Mouse (Mus musculus) adrenal gland, adult 8-10 months (tissue): ENCODE measurements around the gene Myo7a. TPM values are rescaled to one million over a fixed set of nuclear protein-coding genes. Genes with fewer than 3 reads are reported as not detected.

Experiments
- DNase-seq: peaks from one replicate; pipeline ENCODE4 v3.0.0; 2022
- total RNA-seq, 4 experiments: library from RNA; stranded (reverse); gene quantifications; 2 replicates each; pipeline ENCODE4 v1.2.4; 2022

Myo7a gene
- total RNA-seq, 4 experiments from 2014 or later: 160 to 412 (median 278) TPM

GRCm38 (mm10) chr7:98142247-98142646 lies 22.9 kb upstream of the Myo7a start:
- DNase-seq: no peak

DNA sequence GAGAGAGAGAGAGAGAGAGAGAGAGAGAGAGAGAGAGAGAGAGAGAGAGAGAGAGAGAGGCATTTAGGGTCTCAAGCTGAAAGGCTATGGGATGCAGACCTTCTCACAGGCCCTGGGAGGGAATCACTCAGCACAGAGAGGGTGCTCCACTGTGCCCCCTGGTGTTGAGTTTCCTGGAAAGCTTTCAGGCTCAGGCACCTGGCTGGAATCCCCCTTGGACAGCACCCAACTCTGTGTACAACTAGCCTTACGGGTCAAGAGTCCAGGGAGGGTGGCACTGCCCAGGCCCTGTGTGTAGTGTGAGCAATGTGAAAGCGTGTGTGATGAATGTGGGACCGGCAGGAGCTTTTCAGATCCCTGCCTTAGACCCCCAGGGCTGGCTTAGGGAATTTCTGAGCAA lies 21.9 kb upstream of the Myo7a start:
- DNase-seq: no peak

DNA sequence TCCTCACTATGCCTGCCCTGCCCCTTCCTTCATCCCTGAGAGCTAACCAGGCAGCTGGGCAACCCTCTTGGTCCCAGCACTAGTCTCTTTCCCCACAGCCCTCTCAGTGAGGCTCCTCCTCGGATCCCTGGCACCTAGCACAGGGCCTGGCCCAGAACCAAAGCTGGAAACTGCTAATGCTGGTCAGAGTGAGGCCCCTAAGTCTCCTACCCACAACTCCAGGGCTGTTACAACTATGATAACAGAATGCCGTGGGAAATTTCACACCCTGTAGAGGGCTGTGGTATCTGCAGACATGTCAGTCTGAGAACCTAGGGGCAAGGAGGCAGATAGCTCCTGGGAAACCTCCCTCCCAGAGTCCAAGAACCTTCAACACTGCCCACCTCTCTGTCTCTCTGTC lies 21.3 kb upstream of the Myo7a start:
- no peak for DNase-seq

DNA sequence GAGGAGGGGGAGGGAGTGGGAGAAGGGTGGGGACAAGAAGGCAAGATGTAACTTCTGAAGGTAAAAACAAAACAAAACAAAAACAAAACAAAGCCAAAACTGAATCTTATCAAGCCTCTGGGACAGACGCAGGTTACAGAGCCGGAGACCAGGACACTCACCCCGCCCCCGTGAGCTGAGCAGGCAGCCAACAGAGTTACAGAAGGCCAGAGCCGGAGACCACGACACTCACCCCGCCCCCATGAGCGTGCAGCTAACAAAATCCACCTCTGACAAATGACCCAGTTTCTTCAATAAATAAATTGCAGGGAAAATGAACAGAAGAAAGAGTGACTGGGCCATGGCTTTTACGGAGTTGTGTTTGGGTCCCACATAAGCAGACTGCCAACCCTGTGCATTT lies 19.9 kb upstream of the Myo7a start:
- no peak for DNase-seq

- DNase-seq: no peak
Measured at GRCm38 (mm10) chr7:98137995-98138394, 18.7 kb upstream of the Myo7a start.

- DNase-seq: no peak
Measured at GRCm38 (mm10) chr7:98137583-98137982, 18.3 kb upstream of the Myo7a start.

DNA sequence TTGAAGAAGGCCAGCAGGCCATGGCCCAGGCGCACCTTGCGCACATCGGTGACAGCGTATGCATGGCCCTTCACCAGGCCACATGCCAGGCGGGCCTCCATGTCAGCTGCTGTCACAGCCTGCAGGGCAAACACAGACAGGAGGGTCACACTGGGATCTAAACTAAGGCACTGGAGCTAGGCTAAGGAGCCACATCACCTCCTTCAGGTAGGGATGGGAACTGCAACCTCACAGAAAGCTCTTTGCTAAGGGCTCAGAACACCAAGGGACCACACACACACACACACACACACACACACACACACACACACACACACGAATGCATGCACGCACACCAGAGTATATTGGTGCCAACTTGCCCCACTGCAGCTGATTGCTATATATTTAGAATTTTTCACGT lies 12.4 kb upstream of the Myo7a start:
- no peak for DNase-seq

DNA sequence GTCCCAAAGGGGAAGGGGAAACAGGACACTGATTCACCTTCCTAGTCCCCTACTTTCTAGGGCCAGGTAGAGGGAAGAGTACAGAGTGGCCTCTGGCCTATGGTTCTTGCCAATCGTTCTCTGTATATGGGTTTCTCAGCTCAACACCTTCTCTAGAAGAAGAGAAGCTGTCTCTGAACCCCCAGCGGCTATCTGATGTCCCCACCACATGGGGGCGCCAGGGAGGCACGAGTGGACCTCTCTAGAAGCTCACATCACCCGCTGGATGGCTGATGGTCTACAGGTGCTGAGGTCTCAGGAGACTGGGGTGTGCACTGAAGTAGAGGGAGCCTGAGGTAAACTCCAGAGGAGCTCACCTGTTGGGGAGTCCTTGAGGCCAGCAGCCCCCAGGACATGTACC lies 6.1 kb upstream of the Myo7a start:
- DNase-seq: no peak

DNA sequence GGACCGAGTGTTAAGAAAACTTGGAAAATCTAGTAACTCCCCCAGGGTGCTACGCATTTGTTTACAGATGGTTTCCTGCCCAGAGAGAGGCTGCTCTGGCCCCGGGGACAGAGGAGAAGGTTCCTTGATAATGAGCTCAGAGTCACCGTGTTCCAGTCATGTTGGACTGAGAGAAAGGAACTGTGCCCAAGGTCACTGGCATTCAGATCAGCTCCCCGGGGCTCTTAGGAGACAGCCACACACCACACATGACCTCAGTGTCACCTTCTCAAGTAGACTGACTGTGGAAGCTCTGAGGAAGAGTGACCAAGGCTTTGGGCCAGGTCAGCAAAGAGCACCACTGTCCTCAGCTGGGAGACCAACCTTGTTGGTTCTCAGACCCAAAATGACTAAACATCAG lies 5.4 kb upstream of the Myo7a start:
- no peak for DNase-seq

- no peak for DNase-seq
Measured at GRCm38 (mm10) chr7:98121673-98122072, 2.3 kb upstream of the Myo7a start.

DNA sequence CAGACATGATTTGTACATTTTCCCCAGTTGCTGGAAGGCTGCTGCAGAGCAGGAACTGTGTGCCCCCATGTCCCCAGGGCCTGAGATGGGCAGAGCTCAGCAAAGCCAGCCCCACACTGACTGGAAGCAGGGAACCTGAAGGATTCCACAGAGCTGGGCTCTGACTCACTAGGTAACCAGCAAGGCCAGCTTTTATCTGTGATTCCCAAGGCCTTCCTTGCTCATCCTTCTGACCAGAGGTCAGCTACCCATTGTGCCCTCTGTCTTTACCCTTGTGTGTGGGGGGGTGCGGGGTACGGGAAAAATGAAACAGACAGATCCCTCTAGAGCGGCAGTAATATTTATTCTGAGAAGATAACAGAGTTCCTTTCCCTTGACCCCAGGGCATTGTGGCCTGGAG lies 1.9 kb upstream of the Myo7a start:
- peak; percentile 82 for DNase-seq

- DNase-seq: peak; percentile 63
Measured at GRCm38 (mm10) chr7:98120325-98120724, 1.0 kb upstream of the Myo7a start.

GRCm38 (mm10) chr7:98119961-98120232 lies 573 bp upstream of the Myo7a start:
- no peak for DNase-seq

- peak; percentile 76 for DNase-seq
Measured at GRCm38 (mm10) chr7:98117012-98117660, 2.2 kb downstream of the Myo7a start.

DNA sequence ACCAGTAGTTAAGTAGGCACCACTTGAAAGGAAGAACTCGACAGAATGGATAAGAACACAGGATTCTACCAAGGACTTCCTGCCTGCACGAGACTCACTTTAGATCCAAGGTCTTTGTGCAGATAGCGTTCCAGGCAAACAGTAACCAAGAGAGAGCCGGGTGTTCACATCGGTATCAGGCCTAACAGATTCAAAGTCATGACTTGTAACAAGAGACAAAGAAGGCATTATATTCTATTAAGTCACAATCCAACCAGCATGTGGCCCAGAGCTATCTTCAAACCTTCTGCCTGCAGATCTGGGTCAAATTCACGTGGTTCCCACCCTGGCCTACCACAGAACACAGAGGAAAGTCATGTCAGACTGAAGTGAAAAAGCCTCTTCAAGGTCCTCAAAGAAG lies 4.7 kb downstream of the Myo7a start:
- DNase-seq: no peak

- DNase-seq: no peak
Measured at GRCm38 (mm10) chr7:98111233-98111632, 8.1 kb downstream of the Myo7a start.

GRCm38 (mm10) chr7:98109771-98110170 lies 9.6 kb downstream of the Myo7a start:
- DNase-seq: no peak

DNA sequence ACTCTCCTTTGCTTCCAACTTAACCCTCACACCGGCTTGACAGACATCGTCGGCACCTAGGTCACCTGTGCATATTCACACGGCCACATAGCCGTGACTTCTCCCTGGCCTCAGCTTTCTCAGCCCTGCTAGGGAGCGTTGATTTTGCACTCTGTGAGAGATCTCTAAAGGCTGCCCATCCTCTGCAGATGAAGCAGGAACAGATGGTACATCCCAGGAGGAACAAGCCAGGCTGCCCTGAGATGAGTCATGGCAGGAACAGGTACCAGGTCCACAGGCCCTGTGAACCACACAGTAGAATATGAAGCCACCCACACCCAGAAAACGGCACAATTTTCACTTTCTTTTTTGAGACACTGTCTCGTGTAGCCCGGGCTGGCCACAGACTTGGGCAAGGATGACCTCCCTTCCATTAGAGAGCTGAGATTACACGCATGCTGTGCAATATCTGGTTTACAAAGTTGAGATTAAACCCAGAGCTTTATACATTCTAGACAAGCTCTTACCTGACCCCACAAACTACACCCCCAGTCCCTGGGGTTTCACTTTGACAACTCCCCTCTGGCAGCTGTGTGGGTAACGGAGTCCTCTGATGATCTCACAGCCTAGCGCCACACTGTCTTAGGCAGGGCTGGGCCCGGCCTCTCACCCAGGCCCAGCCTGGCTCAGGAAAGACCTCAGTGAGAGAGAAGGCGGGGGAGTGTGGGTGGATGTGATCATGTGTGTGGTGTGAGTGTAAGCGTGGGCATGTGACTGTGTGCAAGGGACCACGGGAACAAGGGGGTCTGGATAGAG lies 10.5 kb downstream of the Myo7a start:
- no peak for DNase-seq

GRCm38 (mm10) chr7:98106272-98106671 lies 13.1 kb downstream of the Myo7a start:
- DNase-seq: no peak

- DNase-seq: no peak
Measured at GRCm38 (mm10) chr7:98104481-98105435, 14.6 kb downstream of the Myo7a start.

GRCm38 (mm10) chr7:98103942-98104292 lies 15.4 kb downstream of the Myo7a start:
- no peak for DNase-seq

DNA sequence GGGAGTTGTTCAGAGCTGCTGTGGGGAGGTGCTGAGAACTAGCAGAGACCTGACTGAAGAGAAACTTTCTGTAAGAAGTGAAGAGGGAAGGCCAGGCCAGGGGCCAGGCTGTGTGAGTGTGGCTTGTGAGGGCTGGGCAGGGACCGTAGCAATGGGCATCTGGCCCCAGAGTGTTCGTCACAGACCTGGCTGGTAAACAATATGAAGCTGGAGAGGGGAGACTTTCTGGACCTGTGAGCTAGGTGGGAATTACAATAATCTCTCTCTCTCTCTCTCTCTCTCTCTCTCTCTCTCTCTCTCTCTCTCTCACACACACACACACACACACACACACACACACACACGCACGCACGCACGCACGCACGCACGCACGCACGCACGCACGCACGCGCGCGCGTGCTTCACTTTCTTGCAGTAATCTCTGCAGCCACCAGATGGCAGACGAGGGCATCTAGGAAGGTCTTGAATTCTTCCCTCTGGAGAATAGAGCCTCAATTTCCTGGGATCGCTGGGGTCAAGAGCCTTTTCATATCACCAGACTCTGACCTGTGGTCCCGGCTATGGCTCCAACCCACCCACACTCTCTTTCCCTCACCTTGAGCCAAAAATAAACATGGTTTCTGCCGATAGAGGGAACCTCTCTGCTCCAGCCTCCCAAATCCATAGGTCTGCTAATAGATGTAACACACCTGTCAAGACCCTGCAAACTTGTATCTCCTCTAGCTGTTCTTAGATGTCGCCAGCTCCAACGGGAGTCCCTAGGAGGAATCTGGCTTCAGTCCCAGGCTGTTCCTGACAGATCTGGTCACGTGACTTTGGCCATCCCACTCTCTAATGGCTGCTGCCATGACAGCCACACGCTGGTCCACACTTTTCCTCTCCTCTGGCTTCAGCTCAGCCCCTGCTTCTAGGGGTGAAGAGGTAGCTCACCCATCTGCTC lies 16.1 kb downstream of the Myo7a start:
- peak; percentile 60 for DNase-seq
